Mouse (Mus musculus) hindlimb bud, embryonic 11.5 days (tissue): ENCODE measurements around the gene Vmn2r110.

ENCODE experiments used
- DNase-seq: peaks from one replicate; pipeline ENCODE4 v3.0.0-alpha.2; 2012; ENCODE audit warnings: low read depth, low spot score; ENCODE audit errors: extremely low spot score

Vmn2r110 gene

GRCm38 (mm10) chr17:20596323-20596722, at the start of gene Vmn2r110:
Vmn2r110 (minus strand) TSS chr17:20596423.
- DNase-seq = no peak

- no peak for DNase-seq
These were observed 28.6 kb upstream of the Vmn2r110 start, which contains the start of gene Fpr-rs3 for GRCm38 (mm10) chr17:20624777-20625176. Fpr-rs3 (minus strand) TSS chr17:20624877.

GRCm38 (mm10) chr17:20564656-20565055, 31.6 kb downstream of the Vmn2r110 start, which contains the start of gene Vmn2r109:
Vmn2r109 (minus strand) TSS chr17:20564756.
- DNase-seq = no peak
